19 mouse cellular contexts compared by ENCODE assay signal in genomic region chr5:23396756-23397155, GRCm38 (mm10). TPM values are rescaled to one million over a fixed set of nuclear protein-coding genes. Genes with fewer than 3 reads are reported as not detected.
DNase-seq lines count a peak whose midpoint lies in the region; ATAC-seq and TF ChIP-seq lines count a peak whose summit lies in the region.
"Had no signal": no experiment of that assay in that cellular context is flagged by ENCODE, and none has a peak within 500 bp of the region (broad histone marks: within the 10 kb centered on the region; RNA-seq: fewer than 3 reads in every experiment).

No protein-coding gene starts in this region.

- H3K27ac ChIP-seq in forebrain, embryonic 11.5 days (ENCODE audit: low read depth, low read length) = no peak overlapping the region
- no peak overlapping the region for H3K27ac ChIP-seq in forebrain, embryonic 10.5 days
- peak overlapping the region; percentile 59; the same call in 1 of the 2 replicates for H3K27ac ChIP-seq in liver, adult 2 months (replicated peaks; ENCODE audit: insufficient read depth, low read depth, low read length)
- H3K27ac ChIP-seq: embryonic facial prominence, embryonic 13.5 days; forebrain, embryonic 12.5 days; hindbrain, embryonic 10.5 days; hindbrain, embryonic 15.5 days had no signal

- TF ChIP-seq POLR2A in liver, adult 2 months (IDR thresholded peaks at IDR 0.05; ENCODE audit: extremely low read depth, insufficient read depth, low read length) = no peak

- H3K27me3 ChIP-seq in forebrain, embryonic 11.5 days (ENCODE audit: control insufficient read depth, insufficient read depth, low read length) = no peaks in the 10 kb centered on the region
- H3K27me3 ChIP-seq in forebrain, embryonic 10.5 days (ENCODE audit: poor library complexity, severe bottlenecking) = no peaks in the 10 kb centered on the region
- H3K27me3 ChIP-seq in liver, adult 2 months (ENCODE audit: control insufficient read depth, insufficient read depth, low read length) = no peaks in the 10 kb centered on the region
- H3K27me3 ChIP-seq: embryonic facial prominence, embryonic 13.5 days; forebrain, embryonic 12.5 days; heart, embryonic 12.5 days; hindbrain, embryonic 15.5 days had no signal

- H3K4me2 ChIP-seq in forebrain, embryonic 11.5 days (ENCODE audit: low read depth, low read length, severe bottlenecking) = no peak overlapping the region
- H3K4me2 ChIP-seq: embryonic facial prominence, embryonic 13.5 days; forebrain, embryonic 12.5 days; heart, embryonic 12.5 days; hindbrain, embryonic 15.5 days had no signal

- WGBS in forebrain, embryonic 11.5 days = 88% methylated on average over 3 of the region's 3 CpGs
- WGBS in forebrain, embryonic 10.5 days = 90% methylated on average over 3 of the region's 3 CpGs
- 17% methylated on average over 3 of the region's 3 CpGs for WGBS in liver, adult 2 months

- H3K9ac ChIP-seq in forebrain, embryonic 11.5 days (ENCODE audit: low read length) = no peak overlapping the region
- no peak overlapping the region for H3K9ac ChIP-seq in liver, adult 2 months (ENCODE audit: low read depth, low read length)
- H3K9ac ChIP-seq: embryonic facial prominence, embryonic 13.5 days; forebrain, embryonic 12.5 days; heart, embryonic 12.5 days; hindbrain, embryonic 15.5 days had no signal

- H3K4me1 ChIP-seq in forebrain, embryonic 11.5 days (replicated peaks; ENCODE audit: control insufficient read depth, insufficient read depth, low read length) = no peaks in the 10 kb centered on the region
- H3K4me1 ChIP-seq in forebrain, embryonic 10.5 days = no peaks in the 10 kb centered on the region
- H3K4me1 ChIP-seq in liver, adult 2 months (ENCODE audit: control insufficient read depth, insufficient read depth, low read length) = peaks cover 8% of the 10 kb centered on the region; the same call in 1 of the 2 replicates
- H3K4me1 ChIP-seq: forebrain, embryonic 12.5 days; heart, embryonic 12.5 days; hindbrain, embryonic 10.5 days; hindbrain, embryonic 15.5 days had no signal

- ATAC-seq in forebrain, embryonic 11.5 days (replicated peaks; ENCODE audit: low FRiP score) = no peak
- ATAC-seq: forebrain, embryonic 16.5 days had no signal

- no peak for TF ChIP-seq CTCF in liver, adult 2 months (IDR thresholded peaks at IDR 0.05; ENCODE audit: low read depth, low read length)

- no peak overlapping the region for H3K4me3 ChIP-seq in forebrain, embryonic 11.5 days (ENCODE audit: low read depth, low read length)
- H3K4me3 ChIP-seq in forebrain, embryonic 10.5 days = no peak overlapping the region
- H3K4me3 ChIP-seq in liver, adult 2 months (ENCODE audit: insufficient read depth, low read depth, low read length) = no peak overlapping the region
- H3K4me3 ChIP-seq: embryonic facial prominence, embryonic 13.5 days; erythroblast, embryonic 14.5 days; forebrain, embryonic 12.5 days; heart, embryonic 12.5 days; hindbrain, embryonic 10.5 days; hindbrain, embryonic 15.5 days had no signal

- H3K36me3 ChIP-seq in forebrain, embryonic 11.5 days (ENCODE audit: control insufficient read depth, insufficient read depth, low read length) = no peaks in the 10 kb centered on the region
- H3K36me3 ChIP-seq in forebrain, embryonic 10.5 days (replicated peaks) = peaks cover 26% of the 10 kb centered on the region
- H3K36me3 ChIP-seq in liver, adult 2 months (ENCODE audit: control insufficient read depth, insufficient read depth, low read length) = no peaks in the 10 kb centered on the region

- DNase-seq in forebrain, embryonic 11.5 days (ENCODE audit: low spot score) = peak; percentile 15
- no peak for DNase-seq in forebrain, embryonic 10.5 days (ENCODE audit: extremely low spot score, low spot score)
- DNase-seq in kidney, adult 8-10 months = peak; percentile 56 to 65
- no peak for DNase-seq in kidney, postnatal 10 days
- DNase-seq in liver, adult 2 months (ENCODE audit: extremely low read depth, low read depth, low spot score) = peak; percentile 95
- no peak for DNase-seq in liver
- DNase-seq in layer of hippocampus, postnatal 10 days (ENCODE audit: low spot score in 2 of 2) = no peak
- DNase-seq: adrenal gland, postnatal 14 days; cerebellum, adult 11-12 months; cerebellum, adult 9-10 months; cerebellum, postnatal 25 days; gastrocnemius, postnatal 10 days had no signal

- no peaks in the 10 kb centered on the region for H3K79me2 ChIP-seq in liver, adult 2 months (ENCODE audit: control insufficient read depth, insufficient read depth, low read length)

- H3K9me3 ChIP-seq in forebrain, embryonic 11.5 days (ENCODE audit: control insufficient read depth, low read length) = no peaks in the 10 kb centered on the region
- H3K9me3 ChIP-seq in forebrain, embryonic 10.5 days = no peaks in the 10 kb centered on the region
- H3K9me3 ChIP-seq: embryonic facial prominence, embryonic 13.5 days; forebrain, embryonic 12.5 days; heart, embryonic 12.5 days; hindbrain, embryonic 10.5 days; hindbrain, embryonic 15.5 days had no signal

RNA-seq across cellular contexts. Expression of gene Kmt2e, which starts 37.5 kb away (rescaled TPM):
- polyA plus RNA-seq in forebrain, embryonic 11.5 days (2014; fragmentation: Nextera tagmentation; extraction: Ambion mirVana) = 104 TPM in 2 replicates
- polyA plus RNA-seq in forebrain, embryonic 10.5 days (2016; fragmentation: Nextera tagmentation; extraction: Ambion mirVana) = 85.8 and 86.1 TPM in 2 replicates
- 19.1 and 23.2 TPM in 2 replicates for total RNA-seq in liver, adult 2 months (2014; rRNA removed)
- polyA plus RNA-seq in liver, adult 2 months (2012; rRNA removed) = 5.5 and 8.1 TPM in 2 replicates
- total RNA-seq in layer of hippocampus, postnatal 10 days (2021) = 100 to 1,000 TPM; 114 to 131 TPM

Comparison
In these comparisons a context has a peak if more than half of its experiments do, and no peak if none do; other contexts are left out.
1. DNase-seq: peak in forebrain, embryonic 11.5 days (single experiment), kidney, adult 8-10 months (2 of 2) and liver, adult 2 months (single experiment); none in forebrain, embryonic 10.5 days (single experiment), kidney, postnatal 10 days (single experiment), liver (single experiment) and layer of hippocampus, postnatal 10 days (0 of 2).